Mouse (Mus musculus) embryonic facial prominence, embryonic 13.5 days (tissue): ENCODE results near the gene Spi1. TPM values are rescaled to one million over a fixed set of nuclear protein-coding genes. Genes with fewer than 3 reads are reported as not detected.

ENCODE experiments used
- ATAC-seq: fragments of 200-750 bp; cut with Nextera tagmentation; 2 replicates; pipeline ENCODE4 v1.8.0; 2017; ENCODE audit warnings: low read depth; ENCODE audit not compliant: insufficient number of reproducible peaks, insufficient read depth, low FRiP score, low TSS enrichment
- H3K27ac ChIP-seq: fragments of 300-500 bp; sonication (generic); 2 replicates; pipeline ENCODE4 v1.5.1; 2015; ENCODE audit warnings: moderate library complexity, mild to moderate bottlenecking, inconsistent platforms
- H3K27me3 ChIP-seq: fragments of 300-500 bp; sonication (generic); 2 replicates; pipeline ENCODE4 v1.6.1; 2015; ENCODE audit warnings: mild to moderate bottlenecking, inconsistent platforms
- H3K36me3 ChIP-seq: fragments of 300-500 bp; sonication (generic); 2 replicates; pipeline ENCODE4 v1.6.1; 2015; ENCODE audit warnings: mild to moderate bottlenecking, inconsistent platforms
- H3K4me1 ChIP-seq: fragments of 300-500 bp; sonication (generic); 2 replicates; pipeline ENCODE4 v1.6.1; 2015; ENCODE audit warnings: inconsistent platforms
- H3K4me2 ChIP-seq: fragments of 300-500 bp; sonication (generic); 2 replicates; pipeline ENCODE4 v1.6.1; 2015; ENCODE audit warnings: moderate library complexity, mild to moderate bottlenecking, inconsistent platforms
- H3K4me3 ChIP-seq: fragments of 300-500 bp; sonication (generic); 2 replicates; pipeline ENCODE4 v1.5.1; 2015; ENCODE audit warnings: mild to moderate bottlenecking, inconsistent platforms
- H3K9ac ChIP-seq: fragments of 300-500 bp; sonication (generic); 2 replicates; pipeline ENCODE4 v1.6.1; 2015; ENCODE audit warnings: mild to moderate bottlenecking, inconsistent platforms
- H3K9me3 ChIP-seq: fragments of 300-500 bp; sonication (generic); 2 replicates; pipeline ENCODE4 v1.6.1; 2016; ENCODE audit warnings: inconsistent platforms
- WGBS: fragments of 180-500 bp; shearing (Covaris S2); methylation state at CpG from one replicate; pipeline ENCODE4 v1.1.7; 2015; ENCODE audit warnings: mixed read lengths; 5-methylcytosine and 5-hydroxymethylcytosine counted together
- polyA plus RNA-seq: library from polyadenylated mRNA; unstranded; fragments of >200 nt; fragmentation: Nextera tagmentation; extraction: Ambion mirVana; gene quantifications from 2 replicates; pipeline ENCODE4 v1.2.1, GENCODE M21; 2015

The Spi1 gene
- polyA plus RNA-seq, 1 experiment from 2014 or later: 7.5 TPM

GRCm38 (mm10) chr2:91117585-91118275, 35.5 kb downstream of the Spi1 start, which contains the start of gene Mybpc3:
Gene Mybpc3, plus strand, starts transcription at chr2:91118144.
- H3K9me3 ChIP-seq: no peaks in the 10 kb centered on the region
- no peak for ATAC-seq
- H3K9ac ChIP-seq: no peak within 1 kb of the TSS
- no peaks in the 10 kb centered on the region for H3K36me3 ChIP-seq
- H3K27ac ChIP-seq: no peak within 1 kb of the TSS
- peaks cover 22% of the 10 kb centered on the region for H3K27me3 ChIP-seq
- H3K4me2 ChIP-seq: no peak within 1 kb of the TSS
- 0 out of 2 replicates have a peak, but pooled peaks cover 9% of the 10 kb centered on the region for H3K4me1 ChIP-seq
- no peak within 1 kb of the TSS for H3K4me3 ChIP-seq
- 79% methylated on average over 11 of the region's 11 CpGs for WGBS

- H3K4me2 ChIP-seq: no peak overlapping the region
Measured at GRCm38 (mm10) chr2:91118647-91119046, 36.5 kb downstream of the Spi1 start.

GRCm38 (mm10) chr2:91119061-91119460, 36.9 kb downstream of the Spi1 start:
- H3K27me3 ChIP-seq: peaks cover 22% of the 10 kb centered on the region
- 90% methylated on average over 19 of the region's 19 CpGs for WGBS
- no peak overlapping the region for H3K27ac ChIP-seq
- no peaks in the 10 kb centered on the region for H3K36me3 ChIP-seq
- no peak overlapping the region for H3K9ac ChIP-seq
- H3K4me2 ChIP-seq: no peak overlapping the region
- no peaks in the 10 kb centered on the region for H3K9me3 ChIP-seq
- H3K4me1 ChIP-seq: 0 out of 2 replicates have a peak, but pooled peaks cover 9% of the 10 kb centered on the region
- no peak overlapping the region for H3K4me3 ChIP-seq
- no peak for ATAC-seq

More at GRCm38 (mm10) chr2:91118647-91119046, 36.5 kb downstream of the Spi1 start:
- no peaks in the 10 kb centered on the region for H3K36me3 ChIP-seq
- H3K4me3 ChIP-seq: no peak overlapping the region
- 0 out of 2 replicates have a peak, but pooled peaks cover 9% of the 10 kb centered on the region for H3K4me1 ChIP-seq
- no peak for ATAC-seq
- H3K9me3 ChIP-seq: no peaks in the 10 kb centered on the region
- H3K9ac ChIP-seq: no peak overlapping the region
- H3K27ac ChIP-seq: no peak overlapping the region
- peaks cover 22% of the 10 kb centered on the region for H3K27me3 ChIP-seq
- WGBS: 52% methylated on average over 1 of the region's 1 CpGs

GRCm38 (mm10) chr2:91119551-91119950, 37.4 kb downstream of the Spi1 start:
- Histone ChIP-seq H3K4me3 (no peak overlapping the region), H3K9me3 (no peaks in the 10 kb centered on the region), H3K9ac (no peak overlapping the region), H3K27me3 (peaks cover 21% of the 10 kb centered on the region), H3K4me1 (0 out of 2 replicates have a peak, but pooled peaks cover 9% of the 10 kb centered on the region), H3K36me3 (no peaks in the 10 kb centered on the region), H3K4me2 (no peak overlapping the region), H3K27ac (no peak overlapping the region)
- WGBS: 85% methylated on average over 6 of the region's 6 CpGs
- ATAC-seq: no peak

GRCm38 (mm10) chr2:91120261-91120671, 38.1 kb downstream of the Spi1 start:
- 0 out of 2 replicates have a peak, but pooled peaks cover 5% of the 10 kb centered on the region for H3K4me1 ChIP-seq
- no peak for ATAC-seq
- H3K27ac ChIP-seq: no peak overlapping the region
- no peaks in the 10 kb centered on the region for H3K9me3 ChIP-seq
- H3K4me2 ChIP-seq: no peak overlapping the region
- H3K9ac ChIP-seq: no peak overlapping the region
- peaks cover 18% of the 10 kb centered on the region for H3K27me3 ChIP-seq
- WGBS: 69% methylated on average over 6 of the region's 6 CpGs
- H3K4me3 ChIP-seq: no peak overlapping the region
- no peaks in the 10 kb centered on the region for H3K36me3 ChIP-seq

GRCm38 (mm10) chr2:91121011-91121410, 38.8 kb downstream of the Spi1 start:
- no peak for ATAC-seq
- Histone ChIP-seq H3K4me2 (no peak overlapping the region), H3K27ac (no peak overlapping the region), H3K36me3 (no peaks in the 10 kb centered on the region), H3K4me1 (no peaks in the 10 kb centered on the region), H3K4me3 (no peak overlapping the region), H3K27me3 (peaks cover 12% of the 10 kb centered on the region), H3K9me3 (no peaks in the 10 kb centered on the region), H3K9ac (no peak overlapping the region)
- 89% methylated on average over 6 of the region's 6 CpGs for WGBS

GRCm38 (mm10) chr2:91121497-91121896, 39.3 kb downstream of the Spi1 start:
- Histone ChIP-seq H3K9ac (no peak overlapping the region), H3K4me3 (no peak overlapping the region), H3K27ac (no peak overlapping the region), H3K27me3 (peaks cover 9% of the 10 kb centered on the region; the same call in 1 of the 2 replicates), H3K9me3 (no peaks in the 10 kb centered on the region), H3K4me2 (no peak overlapping the region), H3K4me1 (no peaks in the 10 kb centered on the region), H3K36me3 (no peaks in the 10 kb centered on the region)
- WGBS: 57% methylated on average over 8 of the region's 8 CpGs
- no peak for ATAC-seq

GRCm38 (mm10) chr2:91123521-91123920, 41.3 kb downstream of the Spi1 start:
- H3K36me3 ChIP-seq: no peaks in the 10 kb centered on the region
- WGBS: 71% methylated on average over 6 of the region's 6 CpGs

GRCm38 (mm10) chr2:91125101-91125500, 42.9 kb downstream of the Spi1 start:
- no peak overlapping the region for H3K27ac ChIP-seq
- no peaks in the 10 kb centered on the region; the same call in 1 of the 2 replicates for H3K27me3 ChIP-seq
- H3K36me3 ChIP-seq: no peaks in the 10 kb centered on the region
- H3K4me1 ChIP-seq: no peaks in the 10 kb centered on the region
- H3K9me3 ChIP-seq: no peaks in the 10 kb centered on the region
- 86% methylated on average over 10 of the region's 10 CpGs for WGBS
- H3K9ac ChIP-seq: no peak overlapping the region
- ATAC-seq: no peak
- H3K4me2 ChIP-seq: no peak overlapping the region
- no peak overlapping the region for H3K4me3 ChIP-seq

More at GRCm38 (mm10) chr2:91123521-91123920, 41.3 kb downstream of the Spi1 start:
- H3K9ac ChIP-seq: no peak overlapping the region
- no peak for ATAC-seq
- H3K4me2 ChIP-seq: no peak overlapping the region
- H3K27ac ChIP-seq: no peak overlapping the region
- no peak overlapping the region for H3K4me3 ChIP-seq
- H3K27me3 ChIP-seq: no peaks in the 10 kb centered on the region; the same call in 1 of the 2 replicates
- no peaks in the 10 kb centered on the region for H3K9me3 ChIP-seq
- no peaks in the 10 kb centered on the region for H3K4me1 ChIP-seq

GRCm38 (mm10) chr2:91128761-91129160, 46.6 kb downstream of the Spi1 start:
- H3K9me3 ChIP-seq: no peaks in the 10 kb centered on the region
- no peaks in the 10 kb centered on the region for H3K27me3 ChIP-seq
- ATAC-seq: no peak
- H3K9ac ChIP-seq: no peak overlapping the region
- H3K4me3 ChIP-seq: no peak overlapping the region
- H3K36me3 ChIP-seq: no peaks in the 10 kb centered on the region
- 84% methylated on average over 5 of the region's 5 CpGs for WGBS
- H3K4me1 ChIP-seq: no peaks in the 10 kb centered on the region
- H3K4me2 ChIP-seq: no peak overlapping the region
- H3K27ac ChIP-seq: no peak overlapping the region

- Histone ChIP-seq H3K27me3 (no peaks in the 10 kb centered on the region), H3K4me1 (no peaks in the 10 kb centered on the region), H3K9me3 (no peaks in the 10 kb centered on the region), H3K4me3 (no peak overlapping the region), H3K27ac (no peak overlapping the region), H3K9ac (no peak overlapping the region), H3K4me2 (no peak overlapping the region), H3K36me3 (no peaks in the 10 kb centered on the region)
- no peak for ATAC-seq
- WGBS: 92% methylated on average over 6 of the region's 6 CpGs
Measured at GRCm38 (mm10) chr2:91130126-91130525, 47.9 kb downstream of the Spi1 start.

- no peak overlapping the region for H3K27ac ChIP-seq
- no peak overlapping the region for H3K4me3 ChIP-seq
- H3K36me3 ChIP-seq: no peaks in the 10 kb centered on the region
- no peak overlapping the region for H3K4me2 ChIP-seq
- H3K9me3 ChIP-seq: no peaks in the 10 kb centered on the region
- ATAC-seq: no peak
- 91% methylated on average over 15 of the region's 15 CpGs for WGBS
- H3K4me1 ChIP-seq: no peaks in the 10 kb centered on the region
- H3K27me3 ChIP-seq: no peaks in the 10 kb centered on the region
- no peak overlapping the region for H3K9ac ChIP-seq
Measured at GRCm38 (mm10) chr2:91131251-91131650, 49.1 kb downstream of the Spi1 start.
